Mouse (Mus musculus): ENCODE results near the gene Aars2.

The Aars2 gene

DNA sequence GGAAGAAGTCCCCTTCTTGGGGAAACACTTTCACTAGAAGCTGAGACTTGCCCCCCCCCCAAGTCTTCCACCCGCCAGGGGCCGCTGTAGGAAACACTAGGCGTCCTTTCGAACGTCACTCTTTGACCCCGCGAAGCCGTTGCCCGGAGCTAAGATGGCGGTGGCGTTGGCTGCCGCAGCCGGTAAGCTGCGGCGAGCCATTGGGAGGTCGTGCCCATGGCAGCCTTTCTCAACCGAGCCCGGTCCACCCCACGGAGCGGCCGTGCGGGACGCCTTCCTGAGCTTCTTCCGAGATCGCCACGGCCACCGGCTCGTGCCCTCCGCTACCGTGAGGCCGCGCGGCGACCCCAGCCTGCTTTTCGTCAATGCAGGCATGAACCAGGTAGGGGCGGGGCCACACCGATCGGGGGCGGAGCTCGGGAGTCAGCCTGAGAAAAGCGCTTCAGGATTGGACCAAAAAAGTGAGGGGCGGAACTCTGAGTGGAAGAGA lies at the start of gene Aars2:
TSS of gene Aars2 (plus strand) at position 142 of the 490 bp plus-strand sequence.
- peak; percentile 89 to 92 for DNase-seq (ENCODE audit: low spot score in 2 of 2)

DNA sequence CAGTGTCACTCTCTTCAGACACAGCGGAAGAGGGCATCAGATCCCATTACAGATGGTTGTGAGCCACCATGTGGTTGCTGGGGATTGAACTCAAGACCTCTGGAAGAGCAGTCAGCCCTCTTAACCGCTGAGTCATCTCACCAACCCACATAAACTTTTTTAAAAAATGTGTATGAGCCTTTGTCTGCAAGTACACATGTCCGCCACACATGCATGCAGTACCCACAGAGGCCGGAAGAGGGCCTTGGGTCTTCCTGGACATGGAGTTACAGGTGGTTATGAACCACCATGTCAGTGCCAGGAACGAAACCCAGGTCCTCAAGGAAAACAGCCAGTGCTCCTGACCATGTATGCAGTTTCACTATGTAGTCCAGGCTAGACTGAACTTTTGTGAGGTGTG lies 49.2 kb upstream of the Aars2 start:
- no peak for DNase-seq (ENCODE audit: low spot score in 2 of 2)

DNA sequence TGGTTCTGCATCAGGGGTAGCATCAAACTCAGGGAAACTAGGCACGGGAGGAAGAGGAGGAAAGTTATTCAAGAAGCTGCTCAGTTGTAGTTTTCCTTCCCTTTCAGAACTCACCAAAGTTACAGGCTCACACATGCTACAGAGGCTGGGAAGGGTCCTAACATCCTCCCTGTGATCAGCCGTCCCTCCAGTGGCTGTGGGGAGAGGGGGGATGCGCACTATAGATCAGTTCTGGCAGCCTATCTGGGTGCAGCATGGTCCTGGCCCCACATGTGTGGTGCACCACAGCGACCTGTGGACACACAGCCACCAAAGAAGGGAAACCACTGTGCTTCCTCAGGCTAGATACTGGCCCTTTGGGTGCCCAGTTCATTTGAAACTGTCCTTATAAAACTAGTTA lies 48.1 kb upstream of the Aars2 start:
- no peak for DNase-seq (ENCODE audit: low spot score in 2 of 2)

DNA sequence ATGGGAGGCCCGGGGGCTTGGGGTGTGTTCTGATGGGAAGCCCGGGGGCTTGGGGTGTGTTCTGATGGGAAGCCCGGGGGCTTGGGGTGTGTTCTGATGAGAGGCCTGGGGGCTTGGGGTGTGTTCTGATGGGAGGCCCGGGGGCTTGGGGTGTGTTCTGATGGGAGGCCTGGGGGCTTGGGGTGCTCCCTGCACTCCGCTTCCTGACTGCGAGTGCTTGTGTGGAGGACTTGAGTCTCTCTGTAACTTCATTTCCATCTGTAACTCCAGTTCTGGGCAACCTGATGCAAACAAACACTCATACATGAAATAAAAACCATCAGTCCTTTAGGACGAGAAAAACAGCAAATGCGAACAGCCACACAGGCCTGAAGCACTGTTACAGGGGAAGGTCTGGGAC lies 47.6 kb upstream of the Aars2 start:
- DNase-seq (ENCODE audit: low spot score in 2 of 2) = no peak

DNA sequence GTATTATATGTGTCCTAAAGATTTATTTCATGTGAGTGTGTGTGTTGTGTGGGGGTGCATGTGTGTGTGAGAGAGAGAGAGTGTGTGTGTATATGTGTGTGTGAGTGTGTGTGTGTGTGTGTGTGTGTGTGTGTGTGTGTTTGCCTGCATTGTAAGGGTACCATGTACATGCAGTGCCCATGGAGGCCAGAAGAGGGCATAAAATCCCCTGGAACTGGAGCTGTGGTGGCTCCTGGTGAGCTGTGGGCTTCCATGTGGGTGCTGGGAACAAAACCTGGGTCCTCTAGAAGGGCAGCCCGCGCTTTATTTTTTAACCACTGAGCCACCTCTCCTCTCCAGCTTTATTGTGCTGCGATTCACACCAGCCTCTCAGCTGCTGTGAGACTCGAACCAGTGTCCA lies 44.1 kb upstream of the Aars2 start:
- DNase-seq (ENCODE audit: low spot score in 2 of 2) = no peak

DNA sequence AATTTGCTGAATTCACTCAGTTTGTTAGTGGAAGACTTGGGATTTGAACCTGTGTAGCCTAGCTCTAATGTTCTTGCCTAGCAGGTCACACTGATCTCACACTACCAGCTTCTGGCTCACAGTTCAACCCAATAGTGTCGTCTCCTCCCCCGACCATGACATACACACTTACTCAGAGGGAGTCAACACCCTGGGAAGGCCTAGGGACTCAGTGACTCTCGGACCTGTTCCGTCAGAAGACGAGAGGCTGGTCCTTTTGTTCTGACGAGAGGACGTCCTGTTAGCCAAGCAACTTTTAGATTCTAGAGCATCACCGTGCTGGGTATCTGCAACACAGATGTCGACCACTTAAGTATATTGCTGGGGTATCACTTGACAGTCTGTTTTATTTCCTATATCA lies 42.4 kb upstream of the Aars2 start:
- DNase-seq (ENCODE audit: low spot score in 2 of 2) = no peak

DNA sequence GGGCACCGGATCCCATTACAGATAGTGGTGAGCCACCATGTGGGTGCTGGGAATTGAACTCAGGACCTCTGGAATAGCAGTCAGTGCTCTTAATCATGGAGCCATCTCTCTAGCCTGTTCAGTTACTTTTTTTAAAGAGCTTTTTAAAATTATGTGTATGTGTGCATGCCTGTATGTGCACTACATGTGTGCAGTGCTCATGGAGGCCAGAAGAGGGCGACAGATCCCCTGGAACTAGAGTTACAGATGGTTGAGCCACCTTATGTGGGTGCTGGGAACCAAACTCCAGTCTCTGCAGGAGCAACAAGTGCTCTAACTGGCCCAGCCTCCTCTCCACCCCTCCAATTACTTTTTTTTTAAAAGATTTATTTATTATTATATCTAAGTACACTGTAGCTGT lies 39.9 kb upstream of the Aars2 start:
- DNase-seq (ENCODE audit: low spot score in 2 of 2) = no peak

DNA sequence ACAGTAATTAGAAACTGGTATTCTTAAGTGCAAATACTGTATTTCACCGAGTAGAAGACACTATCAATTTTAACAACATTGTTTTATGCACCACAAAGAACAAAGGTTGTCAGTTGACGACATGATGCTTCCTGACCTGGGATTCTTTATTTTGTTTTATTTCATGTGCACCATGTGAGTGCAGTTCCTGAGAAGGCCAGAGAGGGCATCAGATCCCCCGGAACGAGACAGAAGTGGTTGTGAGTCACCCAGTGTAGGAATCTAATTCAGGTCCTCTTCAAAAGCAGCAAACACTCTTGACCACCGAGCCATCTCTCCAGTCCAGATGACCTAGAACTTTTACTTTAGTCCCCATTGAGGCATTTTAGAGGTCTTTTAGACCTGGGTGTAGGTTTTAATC lies 38.3 kb upstream of the Aars2 start:
- DNase-seq (ENCODE audit: low spot score in 2 of 2) = no peak

DNA sequence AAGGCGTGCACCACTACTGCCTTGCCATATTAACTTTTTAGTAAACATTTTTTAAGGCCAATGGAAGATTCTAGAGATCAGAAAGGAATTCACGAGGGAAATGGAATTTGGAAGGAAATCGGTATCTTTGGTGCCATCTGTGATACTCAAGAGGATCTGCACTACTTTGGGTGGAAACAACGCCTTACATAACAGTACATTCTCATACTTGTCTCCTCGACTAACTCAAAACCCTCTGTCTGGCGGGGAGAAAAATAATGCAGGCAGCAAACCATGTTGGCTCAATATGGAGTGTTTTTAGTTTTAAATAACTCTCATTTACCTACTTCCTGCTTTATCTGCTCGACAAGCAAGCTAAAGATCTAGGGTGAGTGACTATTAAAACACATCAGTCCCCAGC lies 35.9 kb upstream of the Aars2 start:
- no peak for DNase-seq (ENCODE audit: low spot score in 2 of 2)

DNA sequence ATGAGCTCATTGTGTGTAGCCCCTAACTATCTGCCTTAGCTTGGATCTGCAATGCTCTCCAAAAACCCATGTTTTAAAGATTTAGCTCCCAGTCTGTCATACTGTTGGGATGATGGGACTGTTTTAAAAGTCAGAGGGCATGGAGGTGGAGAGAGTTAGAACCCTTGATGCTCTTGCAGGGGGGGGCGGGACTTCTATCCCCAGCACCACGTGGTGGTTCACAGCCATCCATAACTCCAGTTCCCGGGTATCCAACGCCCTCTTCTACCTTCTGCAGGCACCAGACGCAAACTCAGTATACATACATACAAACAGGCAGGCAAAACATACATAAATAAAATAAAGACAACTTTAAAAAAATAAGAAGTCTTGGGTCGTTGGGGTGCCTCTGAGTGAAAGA lies 33.0 kb upstream of the Aars2 start:
- DNase-seq (ENCODE audit: low spot score in 2 of 2) = no peak

DNA sequence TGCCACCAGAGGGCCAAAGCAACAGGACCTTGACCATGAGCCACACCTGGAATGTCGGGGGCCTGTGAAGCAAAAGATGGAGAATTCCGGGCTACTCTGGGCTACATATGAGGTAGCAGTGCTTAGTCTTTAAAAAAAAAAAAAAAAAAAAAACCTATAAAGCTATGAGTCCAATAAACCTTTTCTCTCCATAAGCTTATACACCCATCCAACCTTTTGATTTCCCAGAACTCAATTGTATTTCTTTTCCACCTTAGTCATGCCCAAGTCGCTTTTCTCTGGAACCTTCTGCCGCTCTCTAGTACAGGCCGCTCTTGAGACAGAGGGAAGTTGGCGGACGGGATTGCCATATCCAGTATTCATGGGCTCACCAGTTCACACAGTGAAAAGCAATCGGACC lies 32.5 kb upstream of the Aars2 start:
- no peak for DNase-seq (ENCODE audit: low spot score in 2 of 2)

DNA sequence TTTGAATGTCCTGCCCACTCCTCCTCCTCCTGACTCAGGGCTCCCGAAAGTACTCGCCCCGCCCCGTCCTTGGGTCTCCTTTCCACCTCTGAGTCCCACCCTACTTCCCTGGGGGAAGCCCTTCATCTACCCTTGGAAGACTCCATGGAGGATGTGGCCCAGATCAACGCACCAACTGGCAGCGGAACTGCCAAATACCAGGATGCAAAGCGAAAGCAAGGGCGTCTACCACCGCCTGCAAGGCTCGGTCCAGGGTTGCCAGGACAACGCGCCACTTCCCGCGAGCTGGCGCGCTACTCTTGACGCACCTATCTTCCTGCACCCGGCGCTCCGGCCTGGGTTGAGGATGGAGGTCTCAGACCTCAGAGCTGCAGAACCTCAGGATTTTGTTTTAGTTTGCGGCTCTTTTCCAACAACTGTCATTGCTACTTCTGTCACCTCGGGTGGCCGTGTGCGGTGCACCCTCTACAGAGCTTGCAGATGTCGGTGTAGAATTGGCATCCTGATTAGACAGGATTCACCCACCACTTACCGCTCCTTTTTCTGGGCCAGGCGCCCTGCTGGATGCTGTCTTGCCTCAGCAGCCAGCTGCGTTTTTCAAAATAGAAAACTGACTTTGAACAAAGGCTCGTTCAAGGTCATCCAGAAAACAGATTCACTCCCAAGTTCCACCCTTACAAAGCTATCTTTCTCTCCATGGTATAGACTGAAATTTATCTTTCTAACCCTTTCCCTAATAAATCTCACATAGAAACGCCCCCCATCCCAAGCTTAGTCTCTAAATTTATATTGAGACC lies 31.8 kb upstream of the Aars2 start, which contains the start of gene Spats1:
TSS of gene Spats1 (minus strand) at position 747 of the 797 bp plus-strand sequence.
- DNase-seq (ENCODE audit: low spot score in 2 of 2) = peak; percentile 58 to 76

DNA sequence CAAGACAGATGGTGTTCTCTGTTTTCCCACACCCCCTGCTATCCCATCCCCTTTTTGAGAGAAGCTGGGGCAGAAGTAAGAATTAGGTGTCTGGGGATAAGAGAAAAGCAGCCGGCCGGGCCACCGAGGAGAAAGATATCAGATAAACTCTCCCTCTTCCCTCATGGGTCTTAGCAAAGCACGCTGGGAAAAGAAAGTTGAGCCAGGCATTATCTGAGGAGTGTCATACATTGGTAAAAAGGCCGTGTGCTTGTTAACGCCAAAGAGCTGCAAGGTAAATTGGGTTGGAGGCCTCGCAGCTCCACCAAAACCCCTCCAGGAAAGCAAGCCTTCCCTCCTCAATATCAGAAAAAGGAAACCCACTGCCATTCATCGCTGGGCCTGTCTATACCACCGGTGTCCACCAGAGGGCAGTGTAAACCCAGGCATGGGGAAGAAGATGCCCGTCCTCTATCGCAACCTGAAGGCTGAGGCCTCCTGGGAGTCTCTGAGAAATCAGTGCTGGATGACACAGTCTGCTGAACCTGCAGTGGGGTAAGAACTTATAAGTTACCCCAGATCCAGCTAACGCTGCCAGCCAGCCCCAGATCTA lies 28.3 kb upstream of the Aars2 start:
- DNase-seq (ENCODE audit: low spot score in 2 of 2) = peak; percentile 80 to 88

DNA sequence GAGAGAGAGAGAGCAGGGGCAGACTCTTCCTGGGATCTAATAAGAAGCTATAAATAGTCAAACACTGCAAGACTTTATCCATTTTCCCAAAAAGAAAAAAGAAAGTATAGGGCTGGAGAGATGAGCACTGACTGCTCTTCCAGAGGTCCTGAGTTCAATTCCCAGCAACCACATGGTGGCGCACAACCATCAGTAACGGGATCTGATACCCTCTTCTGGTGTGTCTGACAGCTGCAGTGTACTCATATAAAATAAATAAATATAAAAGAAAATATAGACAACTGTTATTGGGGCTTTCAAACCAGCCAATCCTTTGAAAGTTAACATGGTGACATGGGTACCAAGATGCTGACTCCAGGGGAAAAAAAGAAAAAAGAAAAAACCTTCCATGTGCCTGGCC lies 26.2 kb upstream of the Aars2 start:
- DNase-seq (ENCODE audit: low spot score in 2 of 2) = no peak

DNA sequence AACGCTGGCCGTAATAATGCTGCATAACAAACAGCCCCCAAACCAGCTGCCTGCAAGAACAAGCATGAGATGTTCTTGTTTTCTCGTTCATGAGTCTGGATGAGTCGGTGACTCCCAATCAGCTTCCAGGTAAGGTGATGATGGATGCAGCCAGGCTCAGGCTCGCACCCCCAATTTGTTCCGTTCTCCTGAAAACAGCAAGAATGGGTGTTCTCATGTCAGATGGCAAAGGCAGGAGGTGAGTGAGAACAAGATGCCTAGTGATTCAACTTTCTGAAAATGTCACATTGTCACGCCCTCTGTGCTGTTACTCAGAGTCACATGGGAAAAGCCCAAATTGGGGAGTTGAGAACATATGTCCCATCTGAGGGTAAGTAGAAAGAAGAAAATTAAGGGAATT lies 21.1 kb upstream of the Aars2 start:
- no peak for DNase-seq (ENCODE audit: low spot score in 2 of 2)

DNA sequence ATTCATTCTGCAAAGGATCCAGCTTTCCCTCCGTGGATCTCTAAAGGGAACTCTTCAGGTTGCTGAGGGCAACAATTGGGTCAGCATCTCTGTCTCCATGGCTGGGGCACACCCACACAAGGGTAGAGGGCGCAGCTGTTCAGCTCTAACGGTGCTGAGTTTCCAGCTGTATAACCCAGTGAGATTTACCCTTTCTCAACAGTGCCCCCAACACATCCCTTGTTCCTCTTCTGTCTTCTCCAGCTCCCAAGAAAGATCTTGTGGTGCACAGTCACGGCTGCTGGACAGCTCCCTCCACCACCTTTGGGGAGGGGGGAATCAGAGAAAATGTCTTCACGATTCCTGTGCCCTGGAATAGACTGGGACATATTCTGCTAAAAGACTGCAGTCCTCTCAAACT lies 19.4 kb upstream of the Aars2 start:
- no peak for DNase-seq (ENCODE audit: low spot score in 2 of 2)

DNA sequence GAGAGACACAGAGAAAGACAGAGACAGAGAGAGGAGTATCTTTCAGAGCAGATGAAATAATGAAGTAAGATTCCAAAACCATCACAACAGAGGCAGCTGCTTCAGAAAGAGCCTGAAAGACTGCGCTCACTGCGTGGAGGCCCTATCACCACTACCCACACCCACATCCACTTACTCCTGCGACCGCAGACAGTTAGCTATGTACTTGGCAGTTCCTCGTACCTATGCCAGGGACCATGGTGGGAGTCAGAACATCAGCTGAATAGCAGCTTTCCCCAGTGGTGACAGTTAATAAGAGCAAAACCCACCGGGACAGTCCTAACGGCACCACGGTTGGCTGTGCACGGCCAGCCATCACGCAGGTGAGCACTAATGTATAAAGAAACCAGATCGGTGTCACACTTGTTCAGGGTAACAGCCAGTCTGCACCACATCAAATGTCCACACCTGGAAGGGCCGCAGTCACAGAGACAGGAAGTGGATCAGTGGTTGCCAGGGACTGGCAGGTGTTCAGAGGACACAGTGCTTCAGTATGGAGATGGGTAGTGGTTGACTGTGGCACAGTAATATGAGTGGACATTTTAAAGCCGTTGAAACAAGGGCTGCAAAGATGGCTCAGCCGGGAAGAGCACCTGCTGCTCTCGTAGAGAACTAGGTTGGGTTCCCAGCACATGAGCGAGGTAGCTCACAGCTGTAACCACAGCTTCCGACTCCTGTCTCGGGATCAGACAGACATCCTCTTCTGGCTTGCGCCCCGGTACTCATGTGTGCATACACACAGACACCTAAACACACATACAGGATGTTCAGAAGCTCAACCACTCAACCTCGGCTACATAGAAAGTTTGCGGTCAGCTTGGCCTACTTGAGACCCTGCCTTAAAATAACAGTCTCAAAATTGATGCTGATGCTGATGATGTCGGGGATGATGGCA lies 18.1 kb upstream of the Aars2 start:
- no peak for DNase-seq (ENCODE audit: low spot score in 2 of 2)

DNA sequence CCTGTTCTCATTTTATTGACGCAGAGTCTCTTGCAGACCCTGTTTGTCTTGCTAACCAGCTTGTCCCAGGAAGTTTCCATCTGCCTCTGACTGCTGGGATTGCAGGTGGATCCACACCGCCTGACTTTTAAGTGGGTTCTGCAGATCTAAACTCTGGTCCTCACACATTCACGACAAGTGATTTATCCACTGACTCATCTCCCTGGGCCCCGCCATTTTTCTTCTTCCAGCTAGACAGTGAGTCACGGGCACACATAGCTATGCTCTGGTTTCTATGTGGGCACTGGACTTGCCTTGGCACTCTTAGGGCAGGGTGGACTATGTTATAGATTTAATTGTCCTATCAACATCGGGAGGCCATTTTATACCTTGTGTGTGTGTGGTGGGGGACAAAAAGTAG lies 16.9 kb upstream of the Aars2 start:
- DNase-seq (ENCODE audit: low spot score in 2 of 2) = no peak

DNA sequence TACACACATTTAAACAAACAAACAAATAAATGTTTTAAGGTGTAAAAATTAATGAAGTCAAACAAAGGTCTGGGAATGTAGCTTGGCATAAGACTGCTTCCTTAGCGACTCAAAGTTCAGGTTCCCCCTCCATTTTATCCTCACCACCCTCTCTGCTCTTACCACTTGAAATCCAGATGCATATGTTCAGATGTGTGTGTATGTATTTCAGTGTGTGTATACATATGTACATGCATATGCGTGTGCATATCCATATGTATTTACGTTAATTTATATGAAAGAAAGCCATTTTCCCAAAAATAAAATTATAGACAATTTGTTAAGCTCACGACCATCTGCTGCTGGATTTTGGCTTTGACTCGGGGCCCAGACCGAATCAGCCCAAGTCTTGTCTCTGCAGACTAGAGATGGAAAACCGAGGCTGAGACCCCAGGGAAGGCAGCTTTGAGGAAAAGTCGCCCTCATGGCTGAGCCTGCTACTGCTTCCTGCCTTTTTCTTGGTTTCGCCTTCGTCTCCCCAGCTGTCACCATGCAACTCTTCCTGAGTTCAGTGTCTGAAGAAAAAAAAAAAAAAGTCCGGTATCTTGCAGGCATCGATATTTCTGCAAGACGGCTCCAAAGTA lies 16.0 kb upstream of the Aars2 start:
- no peak for DNase-seq (ENCODE audit: low spot score in 2 of 2)

DNA sequence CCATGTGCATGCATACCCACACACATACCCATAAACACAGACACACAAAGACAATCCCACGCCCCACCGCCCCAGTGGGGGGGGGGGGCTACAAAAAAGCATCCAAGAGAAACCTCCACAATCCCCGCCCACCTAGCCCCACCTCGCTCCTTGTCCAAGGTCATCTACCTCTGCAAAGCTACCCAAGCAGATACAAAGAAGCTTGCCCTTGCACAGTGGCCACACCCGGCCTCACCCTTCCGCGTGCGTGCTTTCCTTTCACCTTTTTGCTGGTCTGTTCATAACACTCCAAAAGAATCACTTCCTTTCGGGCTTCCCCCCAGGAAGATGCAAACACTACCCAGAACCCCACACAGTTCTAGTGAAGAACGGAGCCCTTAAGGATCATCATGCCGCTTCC lies 11.2 kb upstream of the Aars2 start:
- DNase-seq (ENCODE audit: low spot score in 2 of 2) = no peak

DNA sequence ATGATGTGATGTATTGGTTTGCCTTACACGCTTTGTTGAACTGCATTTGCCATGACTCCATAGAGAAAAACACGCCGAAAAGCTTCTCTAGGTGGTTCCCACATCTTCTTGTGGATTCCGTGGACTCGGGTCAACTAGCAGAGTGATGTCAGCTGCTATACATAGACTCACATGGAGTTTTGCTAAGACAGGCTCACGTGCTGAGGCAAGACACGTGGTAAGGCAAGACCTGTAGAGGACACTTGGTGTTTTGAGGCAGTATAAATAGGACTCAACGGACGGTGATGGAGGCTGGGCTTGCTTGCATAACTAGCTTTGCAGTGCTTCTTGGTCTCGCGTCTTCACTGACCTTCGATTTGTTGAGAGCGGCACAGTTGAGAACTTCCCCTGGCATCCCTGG lies 8.2 kb upstream of the Aars2 start:
- no peak for DNase-seq (ENCODE audit: low spot score in 2 of 2)

DNA sequence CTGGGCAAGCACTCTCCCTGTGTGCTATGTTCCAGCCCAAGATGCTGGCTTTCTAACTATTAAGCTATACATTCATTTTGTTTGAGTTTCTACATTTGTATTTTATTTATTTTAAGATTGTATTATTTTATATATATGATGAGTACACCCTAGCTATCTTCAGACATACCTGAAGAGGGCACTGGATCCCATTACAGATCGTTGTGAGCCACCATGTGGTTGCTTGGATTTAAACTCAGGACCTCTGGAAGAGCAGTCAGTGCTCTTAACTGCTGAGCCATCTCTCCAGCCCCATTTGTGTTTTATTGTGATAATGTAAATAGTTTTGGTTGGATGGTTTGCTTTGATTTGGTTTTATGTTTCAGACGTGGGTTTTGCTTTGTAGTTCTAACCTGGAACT lies 7.1 kb upstream of the Aars2 start:
- DNase-seq (ENCODE audit: low spot score in 2 of 2) = no peak

Measured in frontal cortex, postnatal 25 days (tissue).